Mouse (Mus musculus) embryonic stem cell, embryonic (primary cell): ENCODE data around the gene Tex14.
"Not testable (repeated sequence)": the region's sequence is repeated elsewhere in the genome, so short reads cannot be mapped to it uniquely, and the experiment has no call there.

ENCODE experiments used
- CTCF ChIA-PET, 4 experiments: fragments of 300-600 bp in 2 of 4; fragments of 350-600 bp in 2 of 4; sonication (Branson Sonifier 250); formaldehyde crosslinking; loops; one replicate each; lab custom pipeline; 2022; ENCODE audit warnings: inconsistent platforms in 2 of 4; lab: Charles Lee
- POLR2A ChIA-PET, 4 experiments: fragments of 300-600 bp in 2 of 4; fragments of 350-600 bp in 2 of 4; sonication (Branson Sonifier 250); formaldehyde crosslinking; loops; one replicate each; lab custom pipeline; 2022; ENCODE audit warnings: antibody characterized with exemption in 4 of 4, inconsistent platforms in 1 of 4; lab: Charles Lee

The Tex14 gene

DNA sequence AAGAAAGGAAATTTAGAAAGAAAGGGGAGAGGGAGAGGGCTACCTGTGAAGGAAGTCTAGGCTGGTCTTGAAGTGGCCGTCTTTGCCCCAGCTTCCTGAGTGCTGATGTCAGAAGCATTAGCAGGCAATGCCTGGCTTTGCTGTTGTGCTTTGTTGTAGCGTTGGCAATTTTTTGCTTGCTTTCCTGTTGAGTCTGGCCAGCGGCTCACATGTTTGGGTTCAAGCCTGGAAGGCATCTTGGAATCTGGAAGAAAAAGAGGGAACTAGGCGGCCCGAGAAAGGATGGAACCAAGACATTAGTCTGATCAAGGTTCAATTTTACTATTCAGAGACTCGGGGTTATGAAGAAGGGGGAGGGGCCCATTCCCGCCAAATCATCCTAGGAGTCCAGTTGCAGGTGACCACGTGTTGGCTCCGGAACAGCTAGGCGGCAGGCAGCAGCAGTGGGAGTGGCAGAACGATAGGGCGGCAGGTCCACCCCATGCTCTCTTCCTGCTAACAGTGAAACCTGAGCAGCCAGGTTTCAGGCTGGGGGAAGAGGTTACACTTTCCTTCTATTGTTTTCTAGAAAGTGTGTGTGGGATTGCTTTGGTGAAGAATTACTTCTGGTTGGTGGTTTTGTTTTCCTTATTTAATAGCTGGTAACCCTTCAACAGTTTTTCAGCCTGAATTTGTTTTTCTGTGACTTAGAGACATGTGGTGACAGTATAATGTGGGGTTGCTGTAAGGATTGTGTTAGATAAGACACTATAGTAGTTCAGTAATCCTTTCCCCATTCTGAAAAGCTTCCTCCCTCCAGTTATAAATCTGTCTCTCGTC, 48.6 kb downstream of the Tex14 start:
- ChIA-PET POLR2A (interaction anchor here (0.6 to 18.7 kb wide), 47 partner anchors 8 to 481 kb away, joined by 3 to 232 read pairs (median 6); partner anchors contain the start of genes Mtmr4 (in 2 of the 4), Prr11 (in 1 of the 4), Rad51c (in 1 of the 4) and Ska2 (in 1 of the 4)), CTCF (interaction anchor here in 3 of 4 experiments (0.5 to 1.9 kb wide), 10 partner anchors 9 to 1609 kb away, joined by 3 to 7 read pairs (median 3); no protein-coding TSS in a partner anchor)

DNA sequence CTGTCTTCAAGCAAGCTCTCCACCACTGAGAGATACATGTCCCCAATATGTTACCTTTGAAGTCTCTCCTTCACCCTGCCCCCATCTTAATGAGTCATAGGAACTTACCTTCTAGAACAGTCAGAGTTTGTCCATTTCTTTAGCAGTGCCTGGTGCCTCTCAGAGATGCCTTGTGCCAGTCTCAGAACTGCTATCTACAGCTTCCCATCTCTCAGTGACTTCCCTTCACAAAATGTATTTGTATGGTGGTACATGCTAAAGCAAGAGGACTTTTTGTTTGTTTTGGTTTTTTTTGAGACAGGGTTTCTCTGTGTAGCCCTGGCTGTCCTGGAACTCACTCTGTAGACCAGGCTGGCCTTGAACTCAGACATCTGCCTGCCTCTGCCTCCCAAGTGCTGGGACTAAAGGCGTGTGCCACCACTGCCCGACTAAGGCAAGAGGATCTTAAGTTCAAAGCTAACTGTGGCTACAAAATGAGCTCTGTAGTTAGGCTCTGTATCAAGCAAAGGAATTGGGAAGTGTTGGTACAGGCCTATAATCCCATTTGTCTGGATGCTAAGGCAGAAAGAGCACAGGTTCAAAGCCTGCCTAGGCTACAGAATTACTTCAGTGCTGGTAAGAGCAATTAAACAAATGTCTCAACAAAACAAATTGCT, 49.3 kb downstream of the Tex14 start:
- ChIA-PET CTCF (interaction anchor here in 3 of 4 experiments (0.6 to 1.9 kb wide), 4 partner anchors 9 to 1610 kb away, joined by 3 to 7 read pairs (median 3); no protein-coding TSS in a partner anchor), POLR2A (interaction anchor here (0.6 to 18.7 kb wide), 34 partner anchors 8 to 379 kb away, joined by 3 to 232 read pairs (median 7); partner anchors contain the start of genes Mtmr4 (in 1 of the 4), Prr11 (in 1 of the 4), Rad51c (in 1 of the 4) and Ska2 (in 1 of the 4))

GRCm38 (mm10) chr11:87455573-87455972, 50.7 kb downstream of the Tex14 start:
- ChIA-PET CTCF (no interaction called here), POLR2A (interaction anchor here in 3 of 4 experiments (0.6 to 18.7 kb wide), 7 partner anchors 11 to 1097 kb away, joined by 4 to 232 read pairs (median 37); no protein-coding TSS in a partner anchor)

DNA sequence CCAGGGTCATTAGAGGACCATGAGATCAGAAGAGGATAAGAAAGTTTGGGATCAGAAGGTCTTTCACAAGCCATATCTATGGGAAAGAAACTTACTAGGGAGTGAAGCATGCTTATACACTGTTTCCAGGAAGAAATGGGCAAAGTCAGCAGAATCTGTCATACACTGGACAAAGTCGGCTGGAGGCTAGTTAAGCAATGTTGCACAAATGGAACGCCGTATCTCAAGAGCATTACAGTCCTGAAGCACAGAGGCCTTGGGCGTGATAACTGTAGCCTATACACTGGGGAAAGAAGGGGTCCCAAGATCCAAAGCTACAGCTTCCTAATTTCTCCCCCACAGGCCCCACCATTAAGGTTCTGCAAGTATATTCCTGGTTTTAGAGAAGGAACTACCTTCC, 51.1 kb downstream of the Tex14 start:
- POLR2A ChIA-PET = interaction anchor here in 3 of 4 experiments (0.5 to 18.7 kb wide), 6 partner anchors 11 to 33 kb away, joined by 3 to 232 read pairs (median 20); no protein-coding TSS in a partner anchor
- CTCF ChIA-PET = no interaction called here

DNA sequence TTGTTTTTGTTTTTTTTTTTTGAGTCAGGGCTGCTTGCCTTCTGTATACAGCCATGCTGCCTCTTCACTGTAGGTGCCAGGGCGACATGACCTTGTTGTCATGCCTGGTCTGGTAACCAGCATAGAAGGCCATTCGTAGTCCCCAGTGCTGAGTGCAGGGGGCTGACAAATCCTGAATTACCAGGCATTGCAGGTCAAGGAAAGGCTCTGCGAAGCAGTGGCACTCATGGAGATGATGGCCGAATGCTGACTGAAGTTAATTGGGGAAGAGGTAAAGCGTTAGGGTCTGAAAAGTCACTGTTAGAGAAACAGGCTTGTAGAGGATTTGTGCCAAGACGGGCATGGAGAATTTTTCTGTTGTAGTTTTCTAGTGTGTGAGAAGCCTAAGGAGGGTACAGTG, 55.7 kb downstream of the Tex14 start:
- POLR2A ChIA-PET = interaction anchor here in 3 of 4 experiments (0.7 to 18.7 kb wide), 13 partner anchors 9 to 56 kb away, joined by 3 to 232 read pairs (median 28); partner anchors contain the start of genes Rad51c (in 1 of the 3) and Tex14 (in 1 of the 3)
- CTCF ChIA-PET = no interaction called here

DNA sequence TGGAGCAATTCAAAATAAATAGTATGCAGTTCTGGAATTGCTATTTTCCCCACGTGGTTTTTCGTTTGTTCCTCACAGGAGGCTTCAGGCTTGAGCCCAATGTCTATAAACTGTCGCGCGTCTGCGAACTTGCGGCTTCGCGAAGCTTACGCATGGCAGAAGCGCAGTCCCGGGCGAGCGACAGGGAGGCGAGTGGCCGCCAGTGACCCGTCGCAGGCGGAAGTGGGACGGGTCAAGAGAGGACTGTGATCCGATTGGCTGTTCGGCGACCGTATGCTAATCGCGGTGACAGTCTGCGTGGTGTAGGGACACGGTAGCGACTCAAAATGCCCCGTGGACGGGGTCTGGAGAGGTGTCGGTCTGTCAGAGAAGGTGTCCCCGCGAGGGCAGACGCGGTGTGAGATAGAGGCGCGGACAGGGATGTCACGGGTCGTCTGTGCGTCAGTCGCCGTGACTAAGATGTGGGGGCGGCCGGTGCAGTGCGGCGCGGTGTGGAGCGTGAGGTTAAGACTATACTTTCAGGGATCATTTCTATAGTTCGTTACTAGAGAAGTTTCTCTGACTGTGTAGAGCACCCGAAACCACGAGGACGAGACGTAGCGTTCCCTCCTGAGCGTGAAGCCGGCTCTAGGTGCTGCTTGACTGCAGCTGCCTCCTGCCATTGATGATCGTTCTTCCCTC, 57.1 kb downstream of the Tex14 start:
- CTCF ChIA-PET = interaction anchor here in 1 of 4 experiments (0.6 kb wide), 1 partner anchor 56 kb away, joined by 3 read pairs; no protein-coding TSS in a partner anchor
- POLR2A ChIA-PET = interaction anchor here (0.5 to 18.7 kb wide), 56 partner anchors 8 to 353 kb away, joined by 3 to 232 read pairs (median 5); partner anchors contain the start of genes Mtmr4 (in 1 of the 4), Prr11 (in 1 of the 4), Rad51c (in 1 of the 4) and Ska2 (in 1 of the 4)

DNA sequence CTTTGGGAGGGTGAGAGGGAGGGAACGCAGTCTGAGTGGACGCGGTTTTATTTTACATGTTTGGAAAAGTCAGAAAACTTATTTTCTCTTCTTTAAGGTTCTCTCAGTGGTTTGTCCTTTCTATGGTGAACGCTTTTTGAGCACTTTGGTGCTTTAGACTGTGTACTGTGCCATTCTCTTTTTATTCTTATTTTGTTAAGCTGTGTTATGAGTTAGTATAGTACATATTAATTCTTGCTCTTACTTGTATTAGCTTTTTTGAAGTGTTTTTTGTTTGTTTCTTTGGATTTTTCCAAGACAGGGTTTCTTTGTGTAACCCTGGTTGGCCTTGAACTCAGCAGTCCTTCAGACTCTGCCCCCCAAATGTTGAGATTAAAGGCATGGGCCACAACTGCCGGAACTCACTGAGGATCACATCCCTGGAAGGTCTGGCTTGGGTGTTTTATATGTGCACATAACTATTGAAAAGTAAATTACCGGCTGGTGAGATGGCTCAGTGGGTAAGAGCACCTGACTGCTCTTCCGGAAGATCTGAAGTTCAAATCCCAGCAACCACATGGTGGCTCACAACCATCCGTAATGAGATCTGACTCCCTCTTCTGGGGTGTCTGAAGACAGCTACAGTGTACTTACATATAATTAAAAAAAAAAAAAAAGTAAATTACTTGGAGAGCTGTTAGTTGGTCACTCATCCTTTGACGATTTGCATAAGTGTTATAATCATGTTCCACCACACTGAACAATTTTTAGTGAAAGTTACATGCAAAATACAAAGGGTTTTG, 57.8 kb downstream of the Tex14 start:
- ChIA-PET POLR2A (interaction anchor here (0.5 to 18.7 kb wide), 62 partner anchors 8 to 524 kb away, joined by 3 to 232 read pairs (median 4); partner anchors contain the start of genes Mtmr4 (in 2 of the 4), Rad51c (in 2 of the 4), Tex14 (in 2 of the 4) and Prr11 (in 1 of the 4)), CTCF (no interaction called here)

- ChIA-PET POLR2A (interaction anchor here (0.7 to 18.7 kb wide), 44 partner anchors 8 to 129 kb away, joined by 3 to 232 read pairs (median 6); partner anchors contain the start of genes Mtmr4 (in 2 of the 4), Rad51c (in 2 of the 4) and Tex14 (in 2 of the 4)), CTCF (no interaction called here)
Measured at GRCm38 (mm10) chr11:87463243-87463540, 58.3 kb downstream of the Tex14 start.

GRCm38 (mm10) chr11:87463792-87464430, 59.0 kb downstream of the Tex14 start:
- POLR2A ChIA-PET = interaction anchor here (0.7 to 18.7 kb wide), 30 partner anchors 7 to 252 kb away, joined by 3 to 232 read pairs (median 10); partner anchors contain the start of genes Mtmr4 (in 1 of the 4), Rad51c (in 1 of the 4) and Tex14 (in 1 of the 4)
- CTCF ChIA-PET = not testable (repeated sequence)

GRCm38 (mm10) chr11:87465990-87466593, 61.2 kb downstream of the Tex14 start:
- CTCF ChIA-PET = no interaction called here
- POLR2A ChIA-PET = interaction anchor here in 3 of 4 experiments (0.6 to 18.7 kb wide), 14 partner anchors 9 to 340 kb away, joined by 3 to 232 read pairs (median 8); no protein-coding TSS in a partner anchor

- ChIA-PET POLR2A (interaction anchor here (0.6 to 18.7 kb wide), 26 partner anchors 8 to 73 kb away, joined by 3 to 232 read pairs (median 4); partner anchors contain the start of genes Rad51c (in 1 of the 4) and Tex14 (in 1 of the 4)), CTCF (interaction anchor here in 3 of 4 experiments (0.5 to 1.1 kb wide), 4 partner anchors 15 to 657 kb away, joined by 3 to 11 read pairs (median 4); no protein-coding TSS in a partner anchor)
Measured at GRCm38 (mm10) chr11:87467491-87468277, 62.8 kb downstream of the Tex14 start.

GRCm38 (mm10) chr11:87468278-87468655, 63.4 kb downstream of the Tex14 start:
- ChIA-PET CTCF (no interaction called here), POLR2A (interaction anchor here (0.6 to 18.7 kb wide), 17 partner anchors 9 to 64 kb away, joined by 3 to 232 read pairs (median 8); partner anchors contain the start of genes Rad51c (in 1 of the 4) and Tex14 (in 1 of the 4))

DNA sequence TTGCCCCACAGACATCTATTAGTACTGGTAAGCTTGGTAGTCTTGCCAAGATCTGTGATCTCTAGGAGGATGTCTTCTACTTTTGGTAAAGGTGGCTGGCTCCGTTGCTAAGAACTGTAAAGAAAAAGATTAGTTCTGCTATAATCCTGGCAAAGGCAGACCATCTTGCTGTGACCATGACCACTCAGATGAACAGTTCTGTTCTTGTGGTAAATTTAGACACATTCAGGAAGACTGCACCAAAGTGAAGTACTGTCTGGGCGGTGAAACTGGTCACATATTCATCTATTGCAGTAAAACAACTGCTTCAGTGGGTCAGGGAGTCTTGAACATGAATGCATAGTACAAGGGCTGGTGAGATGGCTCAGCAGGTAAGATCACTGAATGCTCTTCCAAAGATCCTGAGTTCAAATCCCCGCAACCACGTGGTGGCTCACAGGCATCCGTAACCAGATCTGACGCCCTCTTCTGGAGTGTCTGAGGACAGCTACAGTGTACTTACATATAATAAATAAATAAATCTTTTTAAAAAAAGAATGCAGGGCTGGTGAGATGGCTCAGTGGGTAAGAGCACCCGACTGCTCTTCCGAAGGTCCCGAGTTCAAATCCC, 63.9 kb downstream of the Tex14 start:
- POLR2A ChIA-PET = interaction anchor here (0.6 to 9.2 kb wide), 23 partner anchors 9 to 334 kb away, joined by 3 to 109 read pairs (median 6); partner anchors contain the start of genes Rad51c (in 1 of the 4) and Tex14 (in 1 of the 4)

More for the DNA sequence above, 63.9 kb downstream of the Tex14 start:
- CTCF ChIA-PET = interaction anchor here in 1 of 4 experiments (0.9 kb wide), 1 partner anchor 26 kb away, joined by 4 read pairs; no protein-coding TSS in a partner anchor
